Mouse (Mus musculus): ENCODE measurements around the gene Fam222b. TPM values are rescaled to one million over a fixed set of nuclear protein-coding genes. Genes with fewer than 3 reads are reported as not detected.

The Fam222b gene
- total RNA-seq, 4 experiments from 2014 or later = 5.6 to 7.8 (median 7.3) TPM

DNA sequence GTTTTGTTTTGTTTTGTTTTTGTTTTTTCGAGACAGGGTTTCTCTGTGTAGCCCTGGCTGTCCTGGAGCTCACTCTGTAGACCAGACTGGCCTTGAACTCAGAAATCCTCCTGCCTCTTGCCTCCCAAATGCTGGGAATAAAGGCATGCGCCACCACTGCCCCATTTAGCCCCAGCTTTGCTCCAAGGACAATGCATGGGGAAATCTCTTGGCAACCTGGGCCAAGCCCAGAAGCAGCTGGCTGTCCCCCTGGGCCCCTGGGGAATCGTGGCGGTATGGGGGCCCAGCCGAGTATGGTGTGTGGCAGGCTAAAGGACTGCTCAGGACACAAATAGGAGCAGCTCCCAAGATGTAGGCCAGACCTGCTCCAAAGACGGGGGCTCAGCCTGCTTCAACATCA is 109.8 kb downstream of the Fam222b start:
- no peak for DNase-seq (ENCODE audit: low spot score in 2 of 2)

- DNase-seq (ENCODE audit: low spot score in 2 of 2) = no peak
Measured at GRCm38 (mm10) chr11:78205361-78206206, 111.1 kb downstream of the Fam222b start.

Small RNA genes within 50 kb of the gene (microRNA-seq; reads per million reads assigned to microRNA genes)
- gene Mir144 = 102 reads per million, percentile 50 among the genes with 10 or more reads in this experiment
- gene Mir451a = not detected
- gene Mir451b = not detected
- gene Mir7653 = not detected

Other genes starting within 250 kb of the Fam222b start
- gene Pipox, start 200.6 kb upstream of the Fam222b start, total RNA-seq (2022) = not detected
- under 1 TPM in 3 of 4 experiments, not detected in 1; 0.21 to 0.29 (median 0.24) TPM for gene Sez6, start 163.9 kb upstream of the Fam222b start, total RNA-seq (2022)
- 10 to 100 TPM; 13.1 to 15.1 (median 13.8) TPM for gene Phf12, start 111.9 kb upstream of the Fam222b start, total RNA-seq (2022)
- under 1 TPM; 0.63 to 0.99 (median 0.79) TPM for gene Dhrs13, start 62.4 kb upstream of the Fam222b start, total RNA-seq (2022)
- 10 to 100 TPM; 43.7 to 49.7 (median 48.6) TPM for gene Flot2, start 56.7 kb upstream of the Fam222b start, total RNA-seq (2022)
- gene Eral1, start 14.3 kb upstream of the Fam222b start, total RNA-seq (2022) = 10 to 100 TPM; 20.5 to 22.9 (median 22.6) TPM
- gene Traf4, start 70.9 kb downstream of the Fam222b start, total RNA-seq (2022) = 1 to 10 TPM; 2.9 to 3.5 (median 3.2) TPM
- under 1 TPM; 0.19 to 0.73 (median 0.50) TPM for gene Nek8, start 82.0 kb downstream of the Fam222b start, total RNA-seq (2022)
- 1 to 10 TPM in 1 of 4 experiments, under 1 TPM in 3; 0.56 to 1.7 (median 0.64) TPM for gene Tlcd1, start 82.1 kb downstream of the Fam222b start, total RNA-seq (2022)
- gene Rpl23a, start 88.9 kb downstream of the Fam222b start, total RNA-seq (2022) = 100 to 1,000 TPM; 671 to 835 (median 744) TPM
- 1 to 10 TPM; 1.6 to 5.5 (median 3.4) TPM for gene Rab34, start 93.8 kb downstream of the Fam222b start, total RNA-seq (2022)
- under 1 TPM; 0.34 to 0.88 (median 0.52) TPM for gene Proca1, start 98.7 kb downstream of the Fam222b start, total RNA-seq (2022)
- gene Sdf2, start 151.1 kb downstream of the Fam222b start, total RNA-seq (2022) = 10 to 100 TPM; 46.6 to 51.5 (median 47.2) TPM
- 10 to 100 TPM; 27.8 to 33.0 (median 31.7) TPM for gene Supt6, start 151.3 kb downstream of the Fam222b start, total RNA-seq (2022)
- gene 2610507B11Rik, start 167.1 kb downstream of the Fam222b start, total RNA-seq (2022) = 100 to 1,000 TPM; 211 to 289 (median 233) TPM
- gene BC030499, start 196.2 kb downstream of the Fam222b start, total RNA-seq (2022) = under 1 TPM; 0.13 to 0.49 (median 0.16) TPM
- gene Spag5, start 206.9 kb downstream of the Fam222b start, total RNA-seq (2022) = 1 to 10 TPM; 2.2 to 2.8 (median 2.6) TPM
- 1 to 10 TPM; 1.5 to 2.2 (median 1.7) TPM for gene Aldoc, start 228.3 kb downstream of the Fam222b start, total RNA-seq (2022)
- 10 to 100 TPM; 19.1 to 25.1 (median 21.3) TPM for gene Pigs, start 233.8 kb downstream of the Fam222b start, total RNA-seq (2022)
- gene Unc119, start 248.8 kb downstream of the Fam222b start, total RNA-seq (2022) = 10 to 100 TPM in 1 of 4 experiments, 1 to 10 TPM in 3; 5.3 to 14.9 (median 8.4) TPM

Measured in gastrocnemius, adult 8-10 months (tissue).